Mouse (Mus musculus): ENCODE data around the gene Glud1. TPM values are rescaled to one million over a fixed set of nuclear protein-coding genes. Genes with fewer than 3 reads are reported as not detected.

Gene Glud1
- total RNA-seq (2021), result 148 and 181 TPM in 2 replicates
- long read RNA-seq, transcript Glud1-201 (13 exons, 3,390 nt), result major isoform, 316 of 376 reads
- long read RNA-seq, partial matches to known transcripts, result 55 of 376 reads
- long read RNA-seq, other reads (novel, unspliced or antisense), result 5 of 376 reads

- peak; percentile 99 for DNase-seq
Observed at GRCm38 (mm10) chr14:34310234-34310965, at the start of gene Glud1, which contains the start of gene Shld2. Gene Glud1 (plus strand): TSS chr14:34310727. Gene Shld2 (minus strand): TSS chr14:34310493.

- DNase-seq, result peak; percentile 3
Observed at GRCm38 (mm10) chr14:34268046-34268445, 42.5 kb upstream of the Glud1 start.

GRCm38 (mm10) chr14:34273280-34273679 is 37.2 kb upstream of the Glud1 start:
- no peak for DNase-seq

GRCm38 (mm10) chr14:34274141-34274540 is 36.4 kb upstream of the Glud1 start:
- no peak for DNase-seq

- DNase-seq, result no peak
Observed at GRCm38 (mm10) chr14:34275225-34275624, 35.3 kb upstream of the Glud1 start.

GRCm38 (mm10) chr14:34279726-34280125 is 30.8 kb upstream of the Glud1 start:
- no peak for DNase-seq

GRCm38 (mm10) chr14:34280798-34281197 is 29.7 kb upstream of the Glud1 start:
- no peak for DNase-seq

GRCm38 (mm10) chr14:34281736-34282269 is 28.7 kb upstream of the Glud1 start:
- DNase-seq, result no peak

- no peak for DNase-seq
Observed at GRCm38 (mm10) chr14:34288396-34288795, 22.1 kb upstream of the Glud1 start.

- DNase-seq, result no peak
Observed at GRCm38 (mm10) chr14:34289259-34290015, 21.1 kb upstream of the Glud1 start.

- no peak for DNase-seq
Observed at GRCm38 (mm10) chr14:34290229-34290628, 20.3 kb upstream of the Glud1 start.

- no peak for DNase-seq
Observed at GRCm38 (mm10) chr14:34293641-34294040, 16.9 kb upstream of the Glud1 start.

GRCm38 (mm10) chr14:34296350-34296749 is 14.2 kb upstream of the Glud1 start:
- DNase-seq, result no peak

- DNase-seq, result peak; percentile 46
Observed at GRCm38 (mm10) chr14:34297038-34297437, 13.5 kb upstream of the Glud1 start.

- no peak for DNase-seq
Observed at GRCm38 (mm10) chr14:34297634-34298033, 12.9 kb upstream of the Glud1 start.

- DNase-seq, result no peak
Observed at GRCm38 (mm10) chr14:34298871-34299700, 11.4 kb upstream of the Glud1 start.

GRCm38 (mm10) chr14:34302681-34303242 is 7.8 kb upstream of the Glud1 start:
- DNase-seq, result no peak

GRCm38 (mm10) chr14:34303265-34303680 is 7.3 kb upstream of the Glud1 start:
- no peak for DNase-seq

- DNase-seq, result no peak
Observed at GRCm38 (mm10) chr14:34309266-34309665, 1.3 kb upstream of the Glud1 start.

GRCm38 (mm10) chr14:34309907-34310233 is 657 bp upstream of the Glud1 start:
- DNase-seq, result no peak

- DNase-seq, result peak; percentile 56
Observed at GRCm38 (mm10) chr14:34311021-34311631, 599 bp downstream of the Glud1 start.

Data from adrenal gland, postnatal 25 days (tissue).